Mouse (Mus musculus): ENCODE data around the gene Gm10300.

The Gm10300 gene

GRCm38 (mm10) chr4:132051321-132052275, 22.9 kb upstream of the Gm10300 start:
- DNase-seq (ENCODE audit: extremely low spot score, low spot score), result no peak

DNA sequence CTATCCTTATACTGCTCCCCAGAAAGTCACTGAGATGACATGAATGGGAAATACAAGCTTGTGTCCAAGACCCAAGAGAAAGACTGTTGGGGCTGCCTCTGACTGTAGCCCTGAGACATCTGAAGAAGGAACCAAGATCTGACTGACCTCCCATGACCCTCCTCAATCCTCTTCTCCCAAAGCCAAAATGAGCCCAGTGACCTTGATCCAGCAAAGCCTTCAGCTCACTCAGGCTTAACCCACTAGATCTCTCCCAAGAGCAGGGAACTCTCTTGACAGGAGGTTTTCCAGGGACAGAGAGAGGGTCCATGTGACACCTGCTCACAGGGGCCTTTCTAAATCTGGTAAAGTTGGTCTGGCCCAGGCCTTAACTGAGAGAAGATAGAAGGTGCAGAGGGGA, 17.2 kb upstream of the Gm10300 start:
- DNase-seq (ENCODE audit: extremely low spot score, low spot score), result no peak

DNA sequence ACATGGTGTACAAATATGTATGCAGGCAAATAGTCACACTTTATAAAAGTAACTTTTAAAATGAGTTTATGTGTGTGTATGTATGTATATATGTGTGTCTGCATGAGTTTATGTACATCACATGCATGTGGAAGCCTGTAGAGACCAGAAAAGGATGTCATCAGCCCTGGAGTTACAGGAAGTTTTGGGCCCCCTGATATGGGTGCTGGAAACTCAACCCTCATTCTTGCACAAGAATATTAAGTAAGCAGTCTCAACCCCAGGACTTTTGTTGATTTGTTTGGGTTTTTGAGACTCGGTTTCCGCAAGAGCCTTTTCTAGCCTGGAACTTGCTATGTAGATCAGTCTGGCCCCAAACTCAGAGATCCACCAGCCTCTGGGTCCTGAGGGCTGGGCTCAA, 15.0 kb upstream of the Gm10300 start:
- DNase-seq (ENCODE audit: extremely low spot score, low spot score), result no peak

DNA sequence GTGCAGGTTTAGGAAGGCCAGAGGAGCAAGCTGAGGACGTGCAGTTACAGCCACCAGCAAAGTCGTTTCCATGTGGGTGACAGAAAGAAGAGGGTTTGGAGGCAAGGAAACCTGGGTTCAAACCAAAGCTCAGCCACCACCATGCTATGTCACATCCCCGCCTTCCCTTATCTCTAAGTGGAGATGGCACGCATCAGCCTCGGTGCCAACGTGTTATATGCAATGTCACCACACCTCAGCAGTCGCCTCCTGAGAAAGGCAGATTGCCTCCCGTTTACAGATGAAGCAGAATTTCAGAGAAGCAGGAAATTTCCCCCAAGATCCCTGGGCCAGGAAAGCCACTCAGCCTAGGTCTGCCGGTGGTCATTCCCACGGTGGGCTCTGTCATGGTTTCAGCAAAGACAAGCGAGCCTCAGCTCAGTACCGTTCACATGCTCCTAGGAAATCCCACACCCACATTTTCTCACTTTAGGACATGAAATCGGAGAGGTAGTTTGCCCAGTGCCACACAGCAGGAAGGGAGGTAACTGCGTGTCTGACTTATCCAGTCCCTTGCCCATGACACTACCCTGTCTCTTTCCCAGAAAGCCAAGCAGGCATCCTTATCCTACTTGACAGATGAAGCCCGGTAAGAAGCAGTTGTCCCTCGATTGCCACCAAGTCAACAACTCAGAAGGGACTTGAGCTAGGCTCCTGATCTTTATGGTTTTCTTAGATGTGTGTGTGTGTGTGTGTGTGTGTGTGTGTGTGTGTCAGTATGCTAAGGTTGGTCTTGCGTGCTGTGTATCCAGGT, 14.3 kb upstream of the Gm10300 start:
- no peak for DNase-seq (ENCODE audit: extremely low spot score, low spot score)

DNA sequence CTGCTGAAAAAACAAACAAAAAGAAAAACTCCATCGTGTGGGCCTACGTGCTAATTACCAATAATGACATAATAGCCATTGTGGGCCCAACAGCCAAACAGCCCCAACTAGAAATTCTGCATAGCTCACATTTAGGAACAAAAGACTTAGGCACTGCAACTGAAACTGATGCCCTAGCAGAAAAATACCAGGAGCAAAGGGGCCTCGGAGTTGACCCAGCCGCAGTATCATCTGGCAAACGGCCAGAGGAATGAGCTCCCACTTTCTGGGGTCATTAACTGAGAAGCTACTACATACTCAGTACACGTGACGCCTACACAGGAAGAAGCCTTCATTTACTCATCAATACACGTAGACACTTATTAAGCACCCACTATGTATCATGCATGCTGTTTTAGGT, 12.2 kb upstream of the Gm10300 start:
- DNase-seq (ENCODE audit: extremely low spot score, low spot score), result no peak

- no peak for DNase-seq (ENCODE audit: extremely low spot score, low spot score)
These were observed 11.3 kb upstream of the Gm10300 start for GRCm38 (mm10) chr4:132062934-132063884.

GRCm38 (mm10) chr4:132064550-132064949, 9.9 kb upstream of the Gm10300 start:
- DNase-seq (ENCODE audit: extremely low spot score, low spot score), result no peak

- DNase-seq (ENCODE audit: extremely low spot score, low spot score), result no peak
These were observed 8.9 kb upstream of the Gm10300 start for GRCm38 (mm10) chr4:132065578-132065977.

DNA sequence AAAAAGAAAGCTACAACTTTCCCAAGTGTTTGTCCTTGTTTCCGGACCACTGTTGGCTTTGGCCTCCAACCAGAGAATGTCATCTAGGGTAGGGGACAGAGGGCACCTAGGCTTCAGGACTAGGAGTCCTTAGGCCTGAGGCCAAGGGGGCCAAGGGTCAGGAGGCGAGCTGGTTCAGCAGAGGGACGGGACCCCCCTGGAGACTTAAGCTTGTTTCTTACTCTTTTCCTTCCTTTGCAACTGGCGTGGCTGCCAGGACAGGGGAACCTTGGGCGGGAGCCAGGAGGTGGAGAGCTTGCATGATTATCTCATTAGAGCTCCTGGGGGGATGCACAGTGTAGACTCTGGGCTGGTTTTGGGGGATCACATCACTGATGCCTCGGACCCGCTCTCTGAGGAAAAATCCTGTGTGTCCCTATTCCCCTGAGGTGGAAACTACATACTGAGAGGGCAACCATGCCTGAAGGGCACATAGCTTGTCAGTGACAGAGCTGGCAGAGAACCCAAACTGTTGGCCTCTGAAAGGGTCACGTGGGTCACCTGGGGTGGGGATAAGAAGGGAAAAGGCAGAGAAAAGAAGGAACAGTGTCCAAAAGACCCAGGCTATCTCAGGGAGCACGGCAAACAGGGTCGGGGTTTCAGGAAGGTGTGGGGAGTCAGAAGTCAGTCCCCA, 8.3 kb upstream of the Gm10300 start:
- DNase-seq (ENCODE audit: extremely low spot score, low spot score), result no peak

GRCm38 (mm10) chr4:132067112-132067937, 7.2 kb upstream of the Gm10300 start:
- no peak for DNase-seq (ENCODE audit: extremely low spot score, low spot score)

DNA sequence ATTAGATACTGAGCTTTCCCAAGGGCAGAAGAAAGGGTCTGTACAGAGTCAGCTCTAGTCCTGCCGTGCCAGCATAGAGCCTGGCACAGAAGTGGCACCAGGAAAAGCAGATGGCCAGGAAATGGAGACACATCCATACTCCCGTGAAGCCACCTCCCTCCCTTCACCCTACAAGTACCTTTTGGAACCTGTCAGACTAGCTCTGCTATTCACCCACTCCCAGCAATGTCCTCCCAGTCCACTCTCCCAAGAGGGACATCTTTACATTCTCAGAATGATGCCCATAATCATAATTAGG, 6.6 kb upstream of the Gm10300 start:
- no peak for DNase-seq (ENCODE audit: extremely low spot score, low spot score)

- DNase-seq (ENCODE audit: extremely low spot score, low spot score), result no peak
These were observed 2.8 kb upstream of the Gm10300 start for GRCm38 (mm10) chr4:132071674-132072073.

GRCm38 (mm10) chr4:132072156-132072555, 2.3 kb upstream of the Gm10300 start:
- no peak for DNase-seq (ENCODE audit: extremely low spot score, low spot score)

DNA sequence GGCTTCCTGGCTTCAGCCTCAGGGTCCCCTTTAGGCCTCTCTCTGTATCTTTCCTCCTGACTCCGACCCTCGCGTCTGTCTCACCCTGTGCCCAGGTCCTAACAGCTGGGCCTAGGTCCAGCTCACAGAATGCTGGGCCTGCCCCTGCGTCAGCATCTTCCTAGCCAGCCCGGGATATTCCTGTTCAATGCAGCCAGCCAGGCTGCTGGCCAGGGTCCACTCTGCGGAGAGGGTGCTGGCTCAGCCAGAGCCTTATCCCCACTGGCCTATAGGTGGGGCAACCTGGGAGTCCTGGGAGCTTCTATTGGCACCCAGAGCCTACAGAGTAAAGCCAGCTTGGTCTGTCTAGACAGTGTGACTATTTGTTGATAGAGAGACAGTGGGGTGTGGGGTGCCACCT, 1.6 kb upstream of the Gm10300 start:
- no peak for DNase-seq (ENCODE audit: extremely low spot score, low spot score)

DNA sequence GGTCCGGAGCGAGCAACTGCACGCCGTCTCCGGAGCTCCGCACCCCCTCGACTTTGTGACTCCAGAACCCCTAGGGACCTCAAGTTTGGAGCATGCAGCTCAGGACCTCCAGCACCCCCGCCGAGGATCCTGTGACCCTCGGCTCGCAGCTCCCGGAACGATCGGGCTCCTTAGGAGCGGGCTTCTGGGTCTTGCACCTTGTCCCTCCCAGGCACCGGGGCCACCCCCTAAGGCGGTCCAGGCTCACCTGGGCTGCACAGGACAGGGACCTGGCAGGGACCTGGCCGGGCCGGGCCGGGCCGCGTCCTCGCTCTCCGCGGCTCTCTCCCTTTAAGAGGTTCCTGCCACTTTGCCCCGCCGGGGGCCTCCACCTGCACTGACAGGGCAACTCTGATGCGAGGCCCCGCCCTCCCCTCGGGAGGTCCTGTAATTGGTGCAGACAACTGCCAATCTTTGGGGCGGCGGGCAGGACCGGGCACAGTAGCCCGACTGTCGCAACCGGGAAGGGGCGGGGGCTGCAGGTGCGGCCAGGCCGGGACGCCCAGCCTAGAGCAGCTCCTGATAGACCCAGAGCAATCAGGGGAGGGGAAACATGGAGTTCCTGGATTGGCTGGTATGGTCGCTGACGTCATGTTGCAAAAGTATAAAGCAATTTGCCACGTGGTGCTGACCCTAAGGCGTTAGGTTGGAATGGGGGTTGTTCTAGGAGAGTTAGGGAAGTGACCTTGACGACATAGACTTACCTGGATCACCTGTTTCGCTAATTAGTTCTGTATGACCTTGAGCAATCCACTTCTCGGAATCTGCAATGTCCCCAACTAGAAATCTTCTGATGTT, 654 bp downstream of the Gm10300 start, which contains the start of gene Epb41:
Epb41 (minus strand) TSS at position 389 of the 837 bp plus-strand sequence.
- peak; percentile 95 for DNase-seq (ENCODE audit: extremely low spot score, low spot score)

- DNase-seq (ENCODE audit: extremely low spot score, low spot score), result no peak
These were observed 1.3 kb downstream of the Gm10300 start for GRCm38 (mm10) chr4:132075796-132076195.

DNA sequence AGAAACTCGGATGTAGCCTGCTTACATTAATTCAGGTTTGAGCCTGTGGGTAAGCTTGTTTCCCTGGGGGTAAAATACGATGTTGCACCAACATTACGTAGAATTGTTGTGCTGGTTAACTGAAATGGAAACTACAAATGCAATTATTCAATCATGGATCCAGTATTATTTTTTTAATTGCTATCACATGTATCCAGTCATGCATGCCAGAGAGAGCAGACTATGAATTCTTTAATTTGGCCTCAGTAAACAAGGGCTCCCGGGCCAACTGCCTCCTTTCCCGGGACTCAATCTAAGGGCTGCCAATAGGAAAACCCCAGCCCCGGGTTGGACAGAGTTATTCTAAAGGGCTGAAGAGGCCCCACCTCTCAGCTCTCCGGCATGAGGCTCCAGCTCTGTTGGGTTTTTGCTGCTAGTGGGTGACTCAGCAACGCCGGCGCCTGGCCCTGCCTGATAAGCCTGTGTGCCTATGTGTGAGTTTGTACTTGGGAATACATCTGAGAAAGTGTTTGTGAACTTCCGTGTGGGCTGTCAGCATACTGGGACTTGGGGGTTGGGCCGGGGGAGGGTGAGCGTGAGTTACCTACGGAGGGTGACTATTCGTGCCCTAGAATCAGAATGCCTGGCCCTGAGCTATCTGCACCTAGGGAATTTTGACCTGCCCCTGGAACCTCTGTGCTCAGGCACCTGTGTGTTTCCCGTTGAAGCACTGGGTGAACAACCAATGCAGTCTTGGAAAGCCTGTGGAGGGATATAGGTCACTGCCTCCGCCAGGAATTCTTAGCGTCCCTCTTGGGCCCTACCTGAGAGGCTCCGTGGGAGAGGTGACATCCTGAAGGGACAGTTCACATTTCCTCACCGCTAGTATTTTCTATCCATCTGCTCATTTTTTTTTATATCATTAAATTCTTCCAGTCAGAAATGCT, 2.2 kb downstream of the Gm10300 start:
- no peak for DNase-seq (ENCODE audit: extremely low spot score, low spot score)

GRCm38 (mm10) chr4:132077445-132077844, 2.9 kb downstream of the Gm10300 start:
- no peak for DNase-seq (ENCODE audit: extremely low spot score, low spot score)
